Mouse (Mus musculus) R1 (cell line): ENCODE measurements around the gene Nav2.

Source experiments
- DNase-seq: peaks from one replicate; pipeline ENCODE4 v3.0.0-alpha.2; 2018; ENCODE audit warnings: low read depth, low spot score

The Nav2 gene

GRCm38 (mm10) chr7:49093596-49093995 lies 185.1 kb downstream of the Nav2 start:
- no peak for DNase-seq

DNA sequence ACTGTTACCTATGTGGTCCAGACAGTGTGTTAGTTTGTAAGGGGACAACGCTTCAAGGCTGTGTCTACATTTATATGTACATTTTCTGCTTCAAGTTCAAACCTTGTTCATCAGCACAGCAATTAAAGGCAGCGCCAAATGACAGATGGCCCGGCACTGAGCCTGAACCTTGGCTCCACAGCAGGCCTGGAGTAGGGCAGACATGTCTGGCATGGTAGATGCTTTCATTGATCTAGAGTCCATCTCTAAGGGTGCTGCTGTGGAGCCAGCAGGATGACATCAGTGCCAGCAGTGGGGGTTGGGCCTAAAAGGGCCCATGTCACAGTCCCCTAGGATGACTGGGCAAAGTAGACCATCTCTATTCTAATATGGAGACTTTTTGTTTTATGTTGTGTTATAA lies 186.0 kb downstream of the Nav2 start:
- DNase-seq = no peak

GRCm38 (mm10) chr7:49101291-49101690 lies 192.8 kb downstream of the Nav2 start:
- DNase-seq = no peak

GRCm38 (mm10) chr7:49102223-49102622 lies 193.7 kb downstream of the Nav2 start:
- DNase-seq = no peak

GRCm38 (mm10) chr7:49104376-49104775 lies 195.9 kb downstream of the Nav2 start:
- DNase-seq = no peak

GRCm38 (mm10) chr7:49104793-49105192 lies 196.3 kb downstream of the Nav2 start:
- no peak for DNase-seq

- no peak for DNase-seq
These were observed 197.0 kb downstream of the Nav2 start for GRCm38 (mm10) chr7:49105501-49105900.

DNA sequence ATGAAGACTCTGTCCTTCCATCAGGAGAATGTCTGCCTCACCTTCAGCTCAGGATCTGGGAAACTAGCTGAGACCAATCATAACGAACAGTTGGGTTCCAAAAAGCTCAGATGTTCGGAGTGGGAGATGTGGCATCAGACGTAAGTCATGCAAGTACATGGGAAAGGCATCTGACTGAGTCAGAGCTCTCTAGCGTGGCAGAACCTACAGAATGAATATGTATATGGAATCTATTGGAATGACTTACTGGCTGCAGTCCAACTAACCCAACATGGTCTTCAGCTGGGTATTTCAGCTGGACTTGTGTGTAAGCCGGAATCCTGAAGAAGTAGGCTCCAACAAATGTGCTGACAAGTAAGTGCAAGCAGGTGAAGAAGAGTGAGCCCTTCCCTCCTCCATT lies 199.6 kb downstream of the Nav2 start:
- no peak for DNase-seq

GRCm38 (mm10) chr7:49119016-49119415 lies 210.5 kb downstream of the Nav2 start:
- no peak for DNase-seq

GRCm38 (mm10) chr7:49119794-49120487 lies 211.4 kb downstream of the Nav2 start:
- no peak for DNase-seq

DNA sequence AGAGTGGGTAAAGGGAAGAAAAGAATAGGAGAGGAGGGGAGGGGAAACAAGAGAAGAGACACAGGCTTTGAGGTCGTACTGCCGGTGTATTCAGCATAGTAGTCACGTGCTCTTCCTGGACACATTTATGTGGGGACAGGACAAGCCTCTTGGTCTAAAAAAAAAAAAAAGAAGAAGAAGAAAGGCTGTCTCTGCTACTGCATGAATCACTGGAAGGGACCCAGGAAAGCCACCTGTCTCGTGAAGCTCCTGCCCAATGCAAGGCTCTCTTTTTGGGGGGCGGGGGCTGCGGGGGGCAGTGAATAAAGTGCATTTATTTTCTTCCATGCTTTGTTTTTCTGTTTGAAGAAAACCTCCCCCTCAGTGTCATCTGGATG lies 212.0 kb downstream of the Nav2 start:
- DNase-seq = no peak

- peak; percentile 64 for DNase-seq
These were observed 212.6 kb downstream of the Nav2 start for GRCm38 (mm10) chr7:49120935-49121691.

DNA sequence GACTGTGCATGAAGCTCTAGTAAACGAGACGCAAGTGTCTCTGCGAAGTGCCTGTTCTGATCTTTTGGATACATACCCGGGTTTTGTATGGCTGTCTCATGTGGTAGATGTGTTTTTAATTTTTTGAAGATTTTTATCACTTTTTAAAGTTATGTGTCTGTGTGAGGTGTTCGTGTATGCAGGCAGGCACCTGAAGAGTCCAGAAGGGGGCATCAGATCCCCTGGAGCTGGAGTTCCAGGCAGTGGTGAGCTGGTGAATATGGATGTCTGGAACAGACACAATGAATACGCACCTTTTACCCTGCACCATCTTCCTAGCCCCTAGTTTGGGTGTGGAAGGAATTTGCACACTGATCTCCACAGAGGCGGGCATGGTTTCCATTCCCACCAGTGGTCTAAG lies 214.0 kb downstream of the Nav2 start:
- no peak for DNase-seq

DNA sequence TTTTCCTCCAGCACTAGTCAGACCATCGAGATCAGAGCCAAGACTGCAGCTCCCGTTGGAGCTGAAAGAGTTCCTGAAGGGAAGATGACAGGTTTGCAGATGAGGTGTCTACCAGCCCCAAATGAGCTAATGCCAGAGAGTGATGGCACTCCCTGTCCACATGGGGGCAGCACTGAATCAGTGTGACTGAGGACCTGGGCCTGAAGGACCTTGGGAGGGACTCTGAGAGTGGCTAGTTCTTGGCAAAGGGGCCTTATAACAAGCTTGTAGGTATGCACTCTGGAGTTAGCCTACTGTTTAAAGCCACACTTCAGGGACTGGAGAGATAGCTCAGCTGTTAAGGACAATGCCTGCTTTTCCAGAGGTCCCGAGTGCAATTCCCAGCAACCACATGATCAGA lies 217.0 kb downstream of the Nav2 start:
- peak; percentile 53 for DNase-seq

DNA sequence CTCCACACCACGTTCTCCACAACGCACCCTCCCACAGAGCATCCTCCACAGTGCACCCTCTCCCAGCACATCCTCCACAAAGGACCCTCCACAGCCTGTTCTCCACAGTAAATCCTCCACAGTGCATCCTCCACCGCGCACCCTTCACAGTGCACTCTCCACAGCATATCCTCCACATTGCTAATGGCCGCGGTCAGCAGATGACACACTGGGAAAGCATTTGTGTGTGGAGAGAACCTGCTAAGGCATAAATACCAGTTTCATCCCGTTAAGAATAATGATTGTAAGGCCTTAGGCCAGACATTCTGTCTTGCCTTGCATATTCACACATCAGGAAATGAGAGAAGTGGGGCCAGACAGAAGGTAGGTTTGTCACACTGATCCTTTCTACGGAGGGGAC lies 219.7 kb downstream of the Nav2 start:
- no peak for DNase-seq

DNA sequence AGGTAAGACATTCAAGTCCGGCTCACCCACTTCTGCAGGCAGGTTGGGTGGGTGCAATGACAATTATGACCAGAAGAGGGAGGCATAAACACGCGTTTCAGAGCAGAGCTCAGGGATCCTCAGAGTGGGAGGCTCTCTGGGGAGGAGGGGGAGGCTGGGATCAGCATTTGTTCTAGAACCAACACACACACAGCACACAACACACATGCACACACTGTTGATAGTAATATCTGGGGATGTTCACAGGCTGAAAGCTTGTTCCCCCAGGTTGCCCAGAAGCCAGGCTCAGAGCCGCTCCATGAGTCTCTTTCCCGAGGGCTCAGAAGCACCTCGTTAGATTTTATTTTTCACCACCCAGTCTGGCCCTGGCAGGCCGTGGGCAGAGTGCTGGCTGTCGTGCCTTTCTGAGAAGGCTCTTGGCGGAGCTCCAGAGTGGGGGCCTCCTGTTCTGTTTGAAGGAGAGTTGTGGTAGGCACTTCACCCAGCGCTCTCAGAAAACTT lies 224.4 kb downstream of the Nav2 start:
- DNase-seq = peak; percentile 71

DNA sequence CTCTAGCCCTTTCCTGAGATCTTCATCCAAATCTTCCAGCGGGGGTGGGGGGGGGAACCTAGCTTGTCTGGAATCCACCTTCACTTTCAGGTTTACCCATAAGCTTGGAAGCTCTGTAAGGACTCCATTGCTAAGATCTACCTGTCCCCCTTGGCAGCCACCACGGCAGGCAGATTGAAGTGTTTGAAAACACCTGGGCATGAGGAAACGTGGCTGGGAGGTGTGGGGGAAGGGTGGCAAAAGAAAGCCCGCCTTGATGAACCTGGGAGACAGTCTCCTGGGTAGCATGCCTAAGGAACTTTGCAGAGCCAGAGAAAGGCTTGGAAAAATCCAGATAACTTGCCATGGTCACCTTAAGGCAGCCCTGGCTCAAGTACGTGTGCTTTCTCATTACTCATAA lies 225.9 kb downstream of the Nav2 start:
- DNase-seq = no peak

DNA sequence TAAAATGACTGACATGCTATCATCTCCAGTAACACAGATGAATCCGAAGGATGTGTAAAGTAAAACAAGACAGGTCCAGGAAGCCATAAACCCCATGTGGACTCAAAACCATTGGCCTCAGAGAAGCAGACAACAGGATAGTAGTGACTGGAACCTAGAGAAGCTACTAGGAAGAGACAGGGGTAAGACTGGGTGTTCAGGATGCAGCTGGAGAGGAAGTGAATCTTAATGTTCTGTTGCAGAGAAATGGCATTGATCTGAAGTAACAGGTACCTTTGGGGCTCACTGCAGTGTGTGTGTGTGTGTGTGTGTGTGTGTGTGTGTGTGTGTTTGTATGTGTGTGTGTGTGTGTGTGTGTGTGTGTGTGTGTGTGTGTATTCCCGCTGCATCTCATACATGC lies 231.2 kb downstream of the Nav2 start:
- no peak for DNase-seq

DNA sequence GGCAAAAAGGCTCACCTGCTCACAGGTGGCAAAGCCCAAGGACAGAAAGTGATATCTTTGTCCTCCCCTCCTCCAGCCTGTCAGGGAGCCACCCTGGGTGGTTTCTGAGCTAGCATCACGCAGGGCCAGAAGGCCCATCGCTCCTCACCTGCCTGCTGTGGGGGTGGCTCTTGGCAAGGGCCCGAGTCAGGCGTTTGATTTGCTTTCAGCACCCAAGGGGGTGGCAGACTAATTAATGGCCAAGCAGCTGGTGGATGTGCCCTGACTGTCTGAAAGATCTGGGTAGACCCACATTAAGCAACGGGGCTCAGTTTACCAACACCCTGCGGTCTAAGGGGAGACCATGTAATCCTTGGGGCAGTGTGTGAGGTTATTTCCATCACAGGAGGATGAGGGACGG lies 235.4 kb downstream of the Nav2 start:
- no peak for DNase-seq

- peak; percentile 9 for DNase-seq
These were observed 237.5 kb downstream of the Nav2 start for GRCm38 (mm10) chr7:49145749-49146670.

DNA sequence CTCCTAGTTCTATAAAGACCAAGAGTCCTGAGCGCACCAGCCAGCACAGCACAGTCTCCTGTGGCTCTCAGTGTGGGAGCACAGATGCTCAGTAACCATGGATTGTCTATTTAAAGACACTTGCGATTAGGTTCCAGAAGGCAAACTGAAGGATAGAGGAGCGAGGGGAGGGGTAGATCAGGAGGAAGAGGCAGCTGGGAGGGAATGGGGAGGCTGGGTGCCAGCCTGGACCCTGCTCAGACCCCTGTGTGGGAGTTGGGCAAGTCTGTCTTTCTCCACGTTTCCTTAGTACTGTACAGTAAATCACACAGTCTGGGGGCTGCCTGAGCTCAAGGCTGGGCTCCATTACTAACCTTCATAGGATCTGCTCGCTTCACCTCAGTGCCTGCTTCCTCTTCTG lies 243.8 kb downstream of the Nav2 start:
- no peak for DNase-seq

DNA sequence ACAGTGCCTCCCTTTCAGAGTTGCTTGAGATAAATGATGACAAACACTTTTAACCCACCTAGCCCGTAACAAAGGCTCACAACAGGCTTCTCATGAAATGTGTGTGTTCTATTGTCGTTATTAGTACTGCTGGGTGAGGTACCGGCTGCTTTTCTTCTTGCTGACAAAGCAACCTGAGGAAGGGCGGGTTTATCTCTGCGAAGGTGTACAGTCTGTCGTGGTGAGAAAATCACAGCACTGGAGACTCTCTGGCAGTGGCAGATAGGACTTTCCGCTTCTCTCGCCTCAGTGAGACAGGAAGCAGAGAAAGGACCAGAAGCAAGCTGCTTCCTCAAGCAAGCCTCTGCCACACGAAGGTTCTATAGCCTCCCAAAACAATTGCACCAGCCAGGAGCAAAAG lies 244.2 kb downstream of the Nav2 start:
- DNase-seq = no peak
